Mouse (Mus musculus) splenic B cell, adult 2 months (primary cell): ENCODE results near the gene Trmt11.
"Not testable (repeated sequence)": the region's sequence is repeated elsewhere in the genome, so short reads cannot be mapped to it uniquely, and the experiment has no call there.

Source experiments
- DNase-seq: peaks from one replicate; pipeline ENCODE4 v3.0.0-alpha.2; 2011; ENCODE audit warnings: low read depth, low spot score
- H3K27me3 ChIP-seq: 2 replicates; pipeline ENCODE4 v1.6.1; 2012; ENCODE audit warnings: mild to moderate bottlenecking, low read length, moderate library complexity, mixed read lengths; ENCODE audit not compliant: control insufficient read depth, poor library complexity, insufficient read depth, severe bottlenecking
- H3K36me3 ChIP-seq: 2 replicates; pipeline ENCODE4 v1.6.1; 2012; ENCODE audit warnings: mild to moderate bottlenecking, low read length, moderate library complexity, mixed read lengths; ENCODE audit not compliant: control insufficient read depth, poor library complexity, insufficient read depth, severe bottlenecking

Trmt11 gene

DNA sequence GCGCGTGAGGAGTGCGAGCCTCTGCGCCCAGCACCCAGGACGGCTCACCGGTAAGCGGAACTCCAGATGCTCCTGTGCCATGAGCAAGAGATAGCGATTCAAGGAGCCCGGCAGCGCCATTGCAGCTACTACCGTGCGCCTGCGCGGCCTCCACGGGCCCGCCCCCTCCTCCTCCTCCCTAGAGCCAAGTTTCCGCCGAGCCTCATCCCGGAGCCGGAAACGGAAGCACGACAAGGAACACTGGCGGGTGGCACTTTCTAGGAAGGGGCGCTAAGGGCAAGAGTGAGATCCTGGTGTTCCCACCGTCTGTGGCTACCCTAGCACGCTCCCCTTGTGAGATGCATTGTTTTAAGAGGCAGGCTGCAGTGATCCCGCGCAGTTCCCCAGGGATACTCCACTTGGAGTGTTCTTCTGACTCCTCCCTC lies at the start of gene Trmt11:
Gene Trmt11 (minus strand): TSS at position 208 of the 425 bp plus-strand sequence.
- Histone ChIP-seq H3K27me3 (no peaks in the 10 kb centered on the region), H3K36me3 (0 out of 2 replicates have a peak, but pooled peaks cover 3% of the 10 kb centered on the region)
- DNase-seq, result peak; percentile 73

DNA sequence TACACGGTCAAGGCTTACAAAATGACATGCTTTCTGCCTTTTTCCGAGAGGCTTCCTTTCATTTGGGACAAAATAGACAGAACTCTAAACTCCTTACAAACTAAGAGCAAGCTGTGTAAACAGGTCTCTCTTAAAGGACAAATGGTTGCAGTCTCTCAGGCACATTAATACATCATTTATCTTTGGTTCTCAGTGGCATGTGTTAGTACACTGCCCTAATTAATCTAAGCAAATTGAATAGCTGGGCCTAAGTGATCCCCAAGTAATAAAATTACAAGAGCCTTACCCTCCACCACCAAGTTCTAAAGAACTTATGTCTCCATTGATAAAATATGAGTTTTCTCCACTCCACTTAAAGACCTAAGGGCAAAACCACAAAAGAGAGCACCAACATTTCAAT lies 47.1 kb upstream of the Trmt11 start:
- Histone ChIP-seq H3K36me3 (no peaks in the 10 kb centered on the region), H3K27me3 (no peaks in the 10 kb centered on the region)
- no peak for DNase-seq

DNA sequence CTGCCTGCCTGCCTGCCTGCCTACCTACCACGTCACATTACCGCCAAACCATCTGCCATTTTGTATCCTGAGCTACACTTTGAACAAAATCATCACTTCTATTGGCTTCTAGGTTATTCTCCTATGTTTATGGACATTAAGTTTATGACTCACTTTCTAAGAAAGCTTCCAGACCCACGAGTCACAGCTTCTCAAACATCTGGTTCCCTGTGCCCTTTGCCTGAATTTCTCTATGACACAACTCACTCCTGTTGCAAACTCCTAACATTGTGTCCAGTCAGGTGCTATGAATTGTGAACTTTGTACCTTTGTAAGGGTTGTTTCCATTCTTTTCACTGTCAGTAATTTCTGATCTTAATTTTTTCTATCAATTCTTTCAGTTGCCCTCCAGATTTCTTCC lies 37.7 kb upstream of the Trmt11 start:
- no peaks in the 10 kb centered on the region for H3K27me3 ChIP-seq
- DNase-seq, result no peak
- no peaks in the 10 kb centered on the region for H3K36me3 ChIP-seq

DNA sequence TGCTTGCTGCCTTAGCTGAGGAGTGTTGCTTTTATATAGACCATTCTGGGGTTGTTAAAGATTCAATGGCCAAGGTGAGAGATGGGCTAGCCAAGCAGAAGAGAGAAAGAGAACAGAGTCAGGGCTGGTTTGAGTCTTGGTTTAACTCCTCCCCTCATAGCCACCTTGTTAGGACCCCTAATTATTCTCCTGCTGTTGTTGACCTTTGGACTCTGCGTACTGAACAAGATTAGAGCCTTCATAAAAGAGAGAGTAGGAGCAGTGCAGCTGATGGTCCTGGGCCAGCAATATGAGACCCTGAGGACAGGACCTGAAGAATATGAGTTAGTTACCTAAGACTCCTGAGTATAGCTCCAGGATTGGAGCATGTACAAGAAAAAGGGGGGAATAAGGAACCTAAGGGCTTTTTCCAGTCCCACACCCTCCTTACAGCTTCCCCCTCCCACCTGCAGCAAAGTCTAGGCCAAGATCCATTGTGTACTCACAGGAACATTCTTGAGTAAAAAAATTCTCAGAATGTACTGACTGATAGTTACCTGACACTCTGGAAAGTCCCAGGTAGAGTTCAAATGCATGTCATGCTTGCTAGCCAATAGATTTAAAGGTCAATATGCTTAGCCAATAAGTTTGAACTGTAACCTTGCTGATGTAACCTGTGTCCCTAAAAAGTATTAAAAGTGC lies 36.1 kb upstream of the Trmt11 start:
- not testable (repeated sequence) for DNase-seq, H3K27me3 ChIP-seq, H3K36me3 ChIP-seq

DNA sequence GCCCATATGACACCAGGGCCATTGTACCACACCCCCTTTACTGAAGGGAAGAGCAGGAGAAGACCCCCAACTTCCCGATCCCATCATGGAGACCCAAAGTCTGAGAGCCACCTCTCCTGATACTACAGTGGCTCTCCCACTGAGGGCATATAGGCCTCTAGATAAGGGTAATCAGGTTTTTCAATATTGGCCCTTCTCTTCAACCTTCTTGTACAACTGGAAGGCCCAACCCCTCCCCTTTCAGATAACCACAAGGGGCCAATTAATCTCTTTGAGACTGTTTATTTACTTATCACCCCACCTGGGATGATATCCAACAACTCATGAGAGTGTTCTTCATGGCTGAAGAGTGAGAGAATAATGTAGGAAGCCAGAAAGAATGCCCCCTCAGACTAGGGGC lies 32.2 kb upstream of the Trmt11 start:
- no peak for DNase-seq
- no peaks in the 10 kb centered on the region for H3K27me3 ChIP-seq
- H3K36me3 ChIP-seq, result no peaks in the 10 kb centered on the region

DNA sequence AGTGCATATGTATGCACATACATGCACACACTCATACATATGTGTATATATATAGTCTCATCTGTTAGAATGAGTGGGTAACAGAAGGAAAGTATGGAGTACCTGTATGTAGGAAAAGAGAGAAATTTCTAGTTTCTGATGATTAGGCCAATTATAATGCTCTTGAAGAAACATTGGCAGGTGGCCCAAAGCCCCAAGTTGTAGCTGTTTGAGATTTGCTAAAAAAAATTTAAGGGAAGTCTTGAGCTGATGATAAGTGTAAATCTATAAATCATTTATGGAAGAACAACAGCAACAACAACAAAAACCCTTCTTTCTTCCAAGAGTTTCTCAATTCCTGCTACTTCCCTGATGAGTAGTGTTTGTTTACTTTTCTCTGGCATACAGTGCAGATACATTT lies 29.4 kb upstream of the Trmt11 start:
- Histone ChIP-seq H3K36me3 (no peaks in the 10 kb centered on the region), H3K27me3 (no peaks in the 10 kb centered on the region)
- DNase-seq, result no peak

DNA sequence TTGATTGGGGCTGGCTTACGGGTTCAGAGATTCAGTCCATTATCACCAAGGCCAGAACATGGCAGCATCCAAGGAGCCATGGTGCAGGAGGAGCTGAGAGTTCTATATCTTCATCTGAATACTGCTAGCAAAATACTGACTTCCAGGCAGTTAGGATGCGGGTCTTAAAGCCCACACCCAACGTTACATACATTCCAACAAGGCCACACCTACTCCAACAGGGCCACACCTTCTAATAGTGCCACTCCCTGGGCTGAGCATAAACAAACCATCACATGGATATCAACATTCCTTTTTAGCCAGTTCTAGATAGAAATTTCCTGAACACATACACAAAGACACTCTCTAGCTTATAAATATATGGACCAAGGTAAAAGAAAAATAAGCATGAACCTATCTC lies 29.0 kb upstream of the Trmt11 start, which contains the start of gene Hint3:
Gene Hint3 (minus strand): TSS at position 120 of the 400 bp plus-strand sequence.
- Histone ChIP-seq H3K27me3 (no peaks in the 10 kb centered on the region), H3K36me3 (no peaks in the 10 kb centered on the region)
- DNase-seq, result no peak

DNA sequence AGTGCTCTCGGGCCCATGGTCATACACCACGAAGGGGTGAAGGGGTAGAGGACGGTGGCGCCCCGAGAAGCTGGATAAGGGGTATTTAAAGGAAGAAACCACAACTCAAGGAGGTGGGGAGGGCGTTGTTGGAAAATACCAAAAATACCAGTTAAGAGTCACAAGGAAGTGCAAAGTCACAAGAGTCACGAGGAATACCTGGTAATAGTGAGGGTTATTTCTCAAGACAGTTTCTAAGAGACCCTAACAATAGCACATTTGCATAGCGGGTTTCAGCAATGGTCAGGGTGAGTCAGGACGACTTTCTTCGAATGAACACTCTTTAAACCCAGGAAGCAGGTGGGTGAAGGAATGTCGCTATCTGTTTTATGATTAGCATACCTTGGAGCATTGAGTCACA lies 27.9 kb upstream of the Trmt11 start:
- not testable (repeated sequence) for H3K36me3 ChIP-seq, DNase-seq, H3K27me3 ChIP-seq

DNA sequence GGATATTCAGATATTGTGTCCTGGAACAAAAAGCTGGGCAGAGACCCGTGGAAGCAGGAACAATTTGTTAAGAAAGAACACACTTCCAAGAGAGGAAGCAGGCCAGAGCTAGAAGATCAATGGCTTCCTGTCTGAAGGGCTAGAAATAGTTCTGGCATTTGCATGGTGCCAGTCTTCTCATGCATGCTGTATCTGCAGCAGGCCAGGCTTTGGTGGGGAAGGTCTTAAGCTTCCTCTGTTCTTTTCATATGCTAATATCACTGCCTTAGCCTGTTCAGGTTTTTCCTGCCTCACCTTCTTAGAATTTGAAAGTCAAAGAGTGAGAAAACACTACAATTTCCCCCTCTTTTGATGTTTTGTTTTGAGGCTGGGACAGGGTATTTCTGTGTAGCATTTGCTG lies 27.0 kb upstream of the Trmt11 start:
- Histone ChIP-seq H3K36me3 (no peaks in the 10 kb centered on the region), H3K27me3 (no peaks in the 10 kb centered on the region)
- peak; percentile 38 for DNase-seq

DNA sequence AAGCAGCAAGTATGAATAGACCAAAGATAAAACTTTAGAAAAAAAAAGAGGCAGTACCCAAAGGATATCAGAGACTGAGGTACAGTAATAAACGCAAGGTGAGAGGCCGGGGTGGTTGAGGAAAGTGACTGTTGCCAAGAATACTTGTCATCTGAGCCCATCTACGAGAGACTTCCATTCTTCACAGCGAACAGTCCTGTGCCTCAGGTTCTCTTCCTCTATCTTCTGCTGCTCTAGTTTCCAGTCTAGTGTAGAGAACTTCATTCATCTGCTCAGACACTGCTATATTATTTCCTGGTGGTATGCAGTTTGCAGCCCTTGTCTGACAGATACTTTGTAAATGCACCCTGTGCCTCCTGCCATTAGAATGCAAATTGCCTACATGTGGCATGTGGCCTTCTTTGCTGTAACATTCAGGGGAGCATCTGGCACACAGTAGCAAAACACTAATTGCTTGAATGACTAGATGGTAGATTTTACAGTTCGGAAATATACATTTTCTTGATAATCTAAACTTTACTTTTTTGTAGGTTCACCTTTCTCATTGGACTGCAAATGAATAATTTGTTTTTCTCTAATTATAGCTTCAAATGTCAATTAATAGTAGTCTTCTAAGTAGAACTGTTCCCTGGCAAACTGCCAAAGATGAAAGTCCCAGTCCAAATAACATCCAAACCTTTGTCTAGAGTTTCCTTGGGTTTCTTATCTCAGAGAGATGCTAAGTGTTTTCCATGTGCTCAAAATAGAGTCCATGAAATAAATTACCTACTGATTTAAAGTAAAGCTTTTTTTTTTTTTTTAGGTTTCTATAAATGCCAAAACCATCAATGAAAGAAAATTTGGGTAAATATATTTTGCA lies 23.8 kb upstream of the Trmt11 start:
- DNase-seq, result no peak
- H3K36me3 ChIP-seq, result no peaks in the 10 kb centered on the region
- H3K27me3 ChIP-seq, result no peaks in the 10 kb centered on the region

DNA sequence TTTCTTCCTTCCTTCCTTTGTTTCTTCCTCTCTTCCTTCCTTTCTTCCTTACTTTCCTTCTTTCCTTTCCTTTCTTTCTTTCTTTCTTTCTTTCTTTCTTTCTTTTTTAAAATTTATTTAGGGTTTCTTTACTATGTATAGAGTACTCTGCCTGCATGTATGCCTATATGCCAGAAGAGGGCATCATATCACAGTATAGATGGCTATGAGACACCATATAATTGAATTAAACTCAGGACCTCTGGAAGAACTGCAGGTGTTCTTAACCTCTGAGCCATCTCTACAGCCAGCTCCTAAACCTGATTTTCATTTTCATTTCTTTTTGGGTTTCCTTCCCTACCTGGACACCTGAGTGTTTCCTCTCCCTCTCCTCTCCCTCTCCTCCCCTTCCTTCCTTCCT lies 22.4 kb upstream of the Trmt11 start:
- no peaks in the 10 kb centered on the region for H3K27me3 ChIP-seq
- DNase-seq, result peak; percentile 53
- H3K36me3 ChIP-seq, result no peaks in the 10 kb centered on the region

DNA sequence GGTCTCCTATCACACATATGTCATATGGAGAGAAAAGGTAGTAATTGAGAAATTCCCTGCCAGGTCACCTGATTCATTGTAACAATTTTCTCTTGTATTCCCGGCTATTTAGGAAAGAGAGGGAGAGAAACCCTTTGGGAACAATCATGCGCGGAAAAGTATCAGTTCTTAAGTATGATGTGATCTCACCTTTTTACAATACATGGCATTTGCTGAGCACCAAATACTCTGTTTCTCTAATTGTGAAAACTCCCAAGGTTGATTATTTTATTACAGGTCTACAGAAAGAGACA lies 18.3 kb upstream of the Trmt11 start:
- no peaks in the 10 kb centered on the region for H3K36me3 ChIP-seq
- H3K27me3 ChIP-seq, result no peaks in the 10 kb centered on the region
- DNase-seq, result no peak

DNA sequence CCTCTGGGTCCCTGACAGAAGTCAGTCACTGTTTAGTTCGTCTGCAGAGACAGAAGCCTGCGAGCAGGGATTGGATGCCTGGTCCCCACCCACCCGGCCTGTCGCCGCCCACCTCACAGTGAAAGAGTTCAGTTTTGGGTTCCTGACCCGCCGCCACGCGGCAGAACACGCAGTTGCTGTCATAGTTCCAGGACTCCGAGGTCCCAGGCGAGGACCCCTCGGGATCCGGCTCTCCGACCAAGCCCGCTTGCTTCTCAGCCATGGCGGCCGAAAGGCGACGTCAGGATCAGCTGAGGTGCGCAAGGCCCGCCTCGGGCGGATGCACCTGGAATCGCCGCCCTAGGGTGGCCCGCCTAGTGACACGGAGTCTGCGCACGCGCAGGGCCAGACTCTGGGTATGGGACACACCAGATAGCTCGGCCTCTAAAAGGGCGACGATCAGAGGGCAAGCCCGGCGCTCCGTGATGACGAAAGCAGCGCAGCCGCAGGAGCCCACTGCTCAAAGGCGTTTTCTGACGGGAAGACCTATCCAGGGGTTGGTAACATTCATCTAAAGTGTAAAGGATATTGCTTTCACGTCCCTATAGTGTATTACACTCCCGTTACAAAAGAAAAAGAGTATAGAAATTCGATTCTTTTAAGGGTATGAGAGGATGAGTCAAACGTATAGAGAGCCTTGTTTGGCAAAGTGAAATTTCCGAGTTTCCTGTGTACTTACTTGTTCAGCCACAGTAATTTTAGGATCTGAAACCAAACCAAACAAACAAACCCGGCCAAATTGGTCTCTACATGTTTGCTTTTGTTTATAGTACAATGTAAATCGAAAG lies 17.8 kb upstream of the Trmt11 start:
- DNase-seq, result peak; percentile 99
- no peaks in the 10 kb centered on the region for H3K36me3 ChIP-seq
- no peaks in the 10 kb centered on the region for H3K27me3 ChIP-seq

DNA sequence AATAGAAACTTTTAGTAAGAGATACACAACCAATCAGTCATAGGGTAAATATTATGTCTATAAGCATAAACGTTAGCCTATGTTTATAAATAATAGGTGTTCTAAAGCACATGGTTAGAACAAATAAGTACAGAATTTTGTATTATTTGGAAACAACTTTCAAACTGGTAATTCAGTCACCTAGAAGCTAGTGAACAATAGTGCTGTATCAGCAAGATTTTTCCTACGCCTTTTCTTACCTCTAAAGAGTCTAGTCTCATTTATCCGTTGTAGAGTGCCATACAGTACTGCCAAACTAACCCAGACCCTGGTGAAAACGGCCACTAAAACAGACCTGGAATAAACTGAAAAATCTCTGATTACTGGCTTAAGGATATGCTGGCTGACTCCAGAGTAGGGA lies 12.5 kb upstream of the Trmt11 start:
- no peak for DNase-seq
- Histone ChIP-seq H3K27me3 (no peaks in the 10 kb centered on the region), H3K36me3 (peaks cover 2% of the 10 kb centered on the region; the same call in 1 of the 2 replicates)

DNA sequence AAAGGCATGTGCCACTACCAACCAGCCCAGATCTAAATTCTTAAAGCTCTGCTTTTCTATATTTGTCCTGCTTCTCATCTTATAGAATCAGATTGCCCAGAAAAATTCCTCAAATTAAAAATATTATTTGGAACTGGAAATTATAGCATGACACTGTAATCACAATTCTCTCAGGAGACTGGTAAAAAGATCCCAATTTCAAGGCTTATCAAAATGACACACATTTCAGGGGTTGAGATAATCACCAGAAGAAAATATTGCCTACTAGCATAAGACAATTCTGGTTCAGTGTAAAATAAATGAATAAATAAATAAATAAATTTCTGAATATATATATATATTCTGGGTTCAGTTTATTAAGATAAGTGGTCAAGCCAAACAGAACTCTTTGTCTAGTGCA lies 9.1 kb upstream of the Trmt11 start:
- H3K36me3 ChIP-seq, result peaks cover 5% of the 10 kb centered on the region; the same call in 1 of the 2 replicates
- DNase-seq, result no peak
- H3K27me3 ChIP-seq, result no peaks in the 10 kb centered on the region
